Comparison of ENCODE assay signal across 9 mouse cellular contexts in genomic region chr13:47152390-47152789, GRCm38 (mm10). TPM values are rescaled to one million over a fixed set of nuclear protein-coding genes. Genes with fewer than 3 reads are reported as not detected.
A peak's percentile ranks its signal among the peaks of the same experiment; 100 is the strongest.
DNase-seq lines count a peak whose midpoint lies in the region; ATAC-seq lines count a peak whose summit lies in the region.
"Had no signal": no experiment of that assay in that cellular context is flagged by ENCODE, and none has a peak within 500 bp of the region (broad histone marks: within the 10 kb centered on the region; RNA-seq: fewer than 3 reads in every experiment).

No protein-coding gene starts in this region.

- no peaks in the 10 kb centered on the region for H3K27me3 ChIP-seq in midbrain, embryonic 16.5 days (ENCODE audit: control insufficient read depth, insufficient read depth, low read depth, low read length)
- H3K27me3 ChIP-seq: neural tube, embryonic 12.5 days had no signal

- H3K4me2 ChIP-seq in midbrain, embryonic 16.5 days (ENCODE audit: low read length) = no peak overlapping the region
- H3K4me2 ChIP-seq: neural tube, embryonic 12.5 days had no signal

- H3K9ac ChIP-seq in midbrain, embryonic 16.5 days (ENCODE audit: low read depth, low read length) = no peak overlapping the region
- H3K9ac ChIP-seq: neural tube, embryonic 12.5 days had no signal

- no peak overlapping the region for H3K27ac ChIP-seq in midbrain, embryonic 16.5 days (ENCODE audit: low read length)
- H3K27ac ChIP-seq: neural tube, embryonic 12.5 days had no signal

- 0 out of 2 replicates have a peak, but pooled peaks cover 2% of the 10 kb centered on the region for H3K4me1 ChIP-seq in midbrain, embryonic 16.5 days (ENCODE audit: control insufficient read depth, insufficient read depth, low read length)
- H3K4me1 ChIP-seq: neural tube, embryonic 12.5 days had no signal

- H3K36me3 ChIP-seq in midbrain, embryonic 16.5 days (ENCODE audit: control insufficient read depth, insufficient read depth, low read length) = no peaks in the 10 kb centered on the region
- H3K36me3 ChIP-seq: neural tube, embryonic 12.5 days had no signal

- whole genome bisulfite sequencing in midbrain, embryonic 16.5 days = 33% methylated on average over 7 of the region's 7 CpGs

- intact Hi-C loops in left cerebral cortex, postnatal 14 days (cut with DNase I) = loop anchor here (1.0 to 10.0 kb wide), 2 partner anchors 136 to 1312 kb away; no protein-coding TSS in a partner anchor
- intact Hi-C loops in heart, postnatal 14 days (cut with DNase I) = loop anchor here (1.0 to 5.0 kb wide), 2 partner anchors 136 to 1310 kb away; no protein-coding TSS in a partner anchor

- no peak overlapping the region for H3K4me3 ChIP-seq in midbrain, embryonic 16.5 days (ENCODE audit: low read depth, low read length)
- H3K4me3 ChIP-seq: neural tube, embryonic 12.5 days had no signal

- peak; percentile 72 to 74 for DNase-seq in left cerebral cortex, postnatal 14 days (ENCODE audit: low spot score in 2 of 2)
- DNase-seq in left cerebral cortex, adult 11 months (ENCODE audit: low spot score) = no peak
- DNase-seq in Muller cell, postnatal 12 days (ENCODE audit: inconsistent ontology term) = peak; percentile 74
- DNase-seq in cerebellum, postnatal 25 days = peak; percentile 20 to 63
- peak; percentile 10 to 51 for DNase-seq in heart, postnatal 14 days
- DNase-seq in layer of hippocampus, adult 8-10 months (ENCODE audit: low spot score in 2 of 2) = peak; percentile 28 to 36
- DNase-seq in gastrocnemius, postnatal 4 days (ENCODE audit: low spot score in 2 of 2) = no peak

- no peaks in the 10 kb centered on the region for H3K9me3 ChIP-seq in midbrain, embryonic 16.5 days (replicated peaks; ENCODE audit: control insufficient read depth, low read length, poor library complexity, severe bottlenecking)
- H3K9me3 ChIP-seq: neural tube, embryonic 12.5 days had no signal

- peak; percentile 66; the same call in 1 of the 2 replicates for ATAC-seq in midbrain, embryonic 16.5 days

RNA-seq across cellular contexts. Expression of gene Rnf144b, which starts 29.9 kb away (rescaled TPM):
- 10 to 100 TPM; 18.7 to 21.5 TPM for total RNA-seq in left cerebral cortex, postnatal 14 days (2021)
- total RNA-seq in heart, postnatal 14 days (2021) = 10 to 100 TPM; 16.5 to 19.8 TPM
- total RNA-seq in layer of hippocampus, adult 8-10 months (2022) = 10 to 100 TPM; 12.8 to 18.5 (median 15.1) TPM
- polyA plus RNA-seq in midbrain, embryonic 16.5 days (2015; fragmentation: Nextera tagmentation; extraction: Ambion mirVana) = 0.92 and 1.0 TPM in 2 replicates
- total RNA-seq in gastrocnemius, postnatal 4 days (2021) = 10 to 100 TPM; 10.7 to 12.5 TPM

RNA-seq across cellular contexts. Expression of gene Dek, which starts 46.4 kb away (rescaled TPM):
- 10 to 100 TPM; 48.1 to 51.7 TPM for total RNA-seq in left cerebral cortex, postnatal 14 days (2021)
- 10 to 100 TPM; 38.3 to 41.2 TPM for total RNA-seq in heart, postnatal 14 days (2021)
- 10 to 100 TPM; 39.4 to 59.7 (median 46.9) TPM for total RNA-seq in layer of hippocampus, adult 8-10 months (2022)
- polyA plus RNA-seq in midbrain, embryonic 16.5 days (2015; fragmentation: Nextera tagmentation; extraction: Ambion mirVana) = 94.8 and 116 TPM in 2 replicates
- total RNA-seq in gastrocnemius, postnatal 4 days (2021) = 10 to 100 TPM; 82.7 to 90.6 TPM

Comparison
In these comparisons a context has a peak if more than half of its experiments do, and no peak if none do; other contexts are left out.
1. DNase-seq: peak in left cerebral cortex, postnatal 14 days (2 of 2), Muller cell, postnatal 12 days (single experiment), cerebellum, postnatal 25 days (2 of 2), heart, postnatal 14 days (2 of 2) and layer of hippocampus, adult 8-10 months (2 of 2); none in left cerebral cortex, adult 11 months (single experiment) and gastrocnemius, postnatal 4 days (0 of 2).